In the genomic region with DNA sequence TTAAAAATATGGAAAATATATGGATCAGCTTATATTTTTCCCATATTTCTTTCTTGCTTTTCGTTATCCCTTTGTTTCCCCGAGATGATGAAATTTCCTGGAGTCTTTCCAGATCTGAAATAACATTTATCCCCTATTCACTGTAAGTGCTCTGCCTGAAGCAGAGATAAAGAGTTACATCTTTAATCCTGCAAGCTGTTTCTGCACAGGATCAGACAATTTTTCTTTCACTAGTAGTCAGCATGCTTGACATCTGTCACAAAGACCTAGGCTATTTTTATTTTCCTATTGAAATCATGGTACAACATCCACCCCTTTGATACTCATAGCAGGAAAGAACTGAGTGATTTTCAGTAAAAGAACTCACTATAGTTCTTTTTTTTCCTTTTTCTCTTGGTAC, we compare ENCODE assay signal across 20 mouse cellular contexts.
"Had no signal": no experiment of that assay in that cellular context is flagged by ENCODE, and none has a peak within 500 bp of the region (broad histone marks: within the 10 kb centered on the region; RNA-seq: fewer than 3 reads in every experiment).

No protein-coding gene starts in this region.

- H3K4me2 ChIP-seq: limb, embryonic 12.5 days; limb, embryonic 15.5 days; liver, embryonic 11.5 days; lung, embryonic 14.5 days; midbrain, embryonic 12.5 days; neural tube, embryonic 13.5 days had no signal

- DNase-seq: kidney, adult 18-20 months; kidney, adult 9 months; kidney, postnatal 14 days; kidney, postnatal 4 days; left cerebral cortex, postnatal 4 days; liver, postnatal 0 days; lung, embryonic 14.5 days; retina, postnatal 1 day; right cerebral cortex, postnatal 4 days; thymus, adult 18-20 months; thymus, postnatal 36 days had no signal

- H3K36me3 ChIP-seq: limb, embryonic 12.5 days; limb, embryonic 15.5 days; midbrain, embryonic 12.5 days; neural tube, embryonic 13.5 days had no signal

- H3K4me3 ChIP-seq: limb, embryonic 12.5 days; limb, embryonic 15.5 days; midbrain, embryonic 12.5 days; myocyte; neural tube, embryonic 13.5 days had no signal

- H3K27me3 ChIP-seq: limb, embryonic 12.5 days; limb, embryonic 15.5 days; midbrain, embryonic 12.5 days; neural tube, embryonic 13.5 days had no signal

- H3K9ac ChIP-seq: limb, embryonic 12.5 days; limb, embryonic 15.5 days; liver, embryonic 14.5 days; liver, postnatal 0 days; lung, embryonic 14.5 days; midbrain, embryonic 12.5 days; neural tube, embryonic 13.5 days had no signal

- H3K27ac ChIP-seq: limb, embryonic 12.5 days; limb, embryonic 15.5 days; liver, embryonic 14.5 days; macrophage; midbrain, embryonic 12.5 days; neural tube, embryonic 13.5 days had no signal

- H3K9me3 ChIP-seq: limb, embryonic 12.5 days; limb, embryonic 15.5 days; midbrain, embryonic 12.5 days; neural tube, embryonic 13.5 days had no signal

- ATAC-seq: liver, postnatal 0 days; lung, postnatal 0 days had no signal

- H3K4me1 ChIP-seq: limb, embryonic 12.5 days; limb, embryonic 15.5 days; midbrain, embryonic 12.5 days; neural tube, embryonic 13.5 days had no signal
